Mouse (Mus musculus) embryonic facial prominence, embryonic 13.5 days (tissue): ENCODE measurements at regions not wholly inside any gene's neighbourhood (a gene's known extent, or its start where the extent isn't known, plus 50 kb on each side); places are given as distances from the start of the nearest gene placed in this dataset.

Experiments
- ATAC-seq: fragments of 200-750 bp; cut with Nextera tagmentation; 2 replicates; pipeline ENCODE4 v1.8.0; 2017; ENCODE audit warnings: low read depth; ENCODE audit not compliant: insufficient number of reproducible peaks, insufficient read depth, low FRiP score, low TSS enrichment
- H3K27ac ChIP-seq: fragments of 300-500 bp; sonication (generic); 2 replicates; pipeline ENCODE4 v1.5.1; 2015; ENCODE audit warnings: moderate library complexity, mild to moderate bottlenecking, inconsistent platforms
- H3K27me3 ChIP-seq: fragments of 300-500 bp; sonication (generic); 2 replicates; pipeline ENCODE4 v1.6.1; 2015; ENCODE audit warnings: mild to moderate bottlenecking, inconsistent platforms
- H3K36me3 ChIP-seq: fragments of 300-500 bp; sonication (generic); 2 replicates; pipeline ENCODE4 v1.6.1; 2015; ENCODE audit warnings: mild to moderate bottlenecking, inconsistent platforms
- H3K4me1 ChIP-seq: fragments of 300-500 bp; sonication (generic); 2 replicates; pipeline ENCODE4 v1.6.1; 2015; ENCODE audit warnings: inconsistent platforms
- H3K4me2 ChIP-seq: fragments of 300-500 bp; sonication (generic); 2 replicates; pipeline ENCODE4 v1.6.1; 2015; ENCODE audit warnings: moderate library complexity, mild to moderate bottlenecking, inconsistent platforms
- H3K4me3 ChIP-seq: fragments of 300-500 bp; sonication (generic); 2 replicates; pipeline ENCODE4 v1.5.1; 2015; ENCODE audit warnings: mild to moderate bottlenecking, inconsistent platforms
- H3K9ac ChIP-seq: fragments of 300-500 bp; sonication (generic); 2 replicates; pipeline ENCODE4 v1.6.1; 2015; ENCODE audit warnings: mild to moderate bottlenecking, inconsistent platforms
- H3K9me3 ChIP-seq: fragments of 300-500 bp; sonication (generic); 2 replicates; pipeline ENCODE4 v1.6.1; 2016; ENCODE audit warnings: inconsistent platforms
- WGBS: fragments of 180-500 bp; shearing (Covaris S2); methylation state at CpG from one replicate; pipeline ENCODE4 v1.1.7; 2015; ENCODE audit warnings: mixed read lengths; 5-methylcytosine and 5-hydroxymethylcytosine counted together

DNA sequence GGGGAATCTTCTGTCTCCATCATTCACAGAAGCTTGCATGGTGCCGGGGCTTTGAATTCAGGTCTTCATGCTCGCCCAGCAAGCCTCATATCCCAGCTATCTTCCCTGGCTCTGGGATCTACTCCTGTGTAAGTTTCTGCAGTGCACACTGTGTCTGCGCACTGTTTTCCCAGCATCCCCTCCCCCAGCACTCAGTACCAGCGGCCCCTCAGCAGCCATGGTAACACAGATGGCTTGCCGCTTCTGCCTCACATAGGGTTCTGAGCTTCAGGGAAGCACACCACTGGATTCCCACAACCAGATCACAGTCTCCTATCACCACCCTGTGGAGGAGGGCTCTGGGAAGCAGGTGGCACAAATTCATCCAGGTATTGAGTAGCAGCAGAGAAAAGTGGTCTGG, 187.7 kb downstream of the Sh3bp4 start:
- 61% methylated on average over 5 of the region's 5 CpGs for WGBS
- Histone ChIP-seq H3K4me2 (no peak overlapping the region), H3K9me3 (no peaks in the 10 kb centered on the region), H3K4me3 (no peak overlapping the region), H3K4me1 (no peaks in the 10 kb centered on the region), H3K36me3 (no peaks in the 10 kb centered on the region), H3K9ac (no peak overlapping the region), H3K27me3 (no peaks in the 10 kb centered on the region), H3K27ac (no peak overlapping the region)
- ATAC-seq: no peak

DNA sequence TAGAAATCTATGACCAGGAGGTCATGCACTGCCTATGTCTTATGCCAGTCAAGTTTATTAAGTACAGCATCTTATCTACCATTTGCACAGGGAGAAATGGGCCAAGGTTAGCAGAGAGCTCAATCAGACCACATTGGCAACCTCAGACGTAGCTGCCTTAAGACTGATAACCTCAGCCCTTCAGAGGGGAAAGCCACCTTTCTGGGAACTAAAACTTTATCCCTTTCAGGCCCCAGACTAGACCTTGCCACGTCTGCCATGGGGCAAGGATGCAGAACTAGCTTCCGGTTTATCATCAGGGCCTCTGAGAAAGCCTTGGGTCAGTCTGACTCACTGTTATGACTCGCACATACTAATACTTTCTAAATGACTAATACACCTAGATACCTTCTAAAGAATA, 188.8 kb upstream of the Agap1 start:
- no peaks in the 10 kb centered on the region for H3K9me3 ChIP-seq
- no peak overlapping the region for H3K27ac ChIP-seq
- no peak overlapping the region for H3K9ac ChIP-seq
- H3K4me1 ChIP-seq: peaks cover 15% of the 10 kb centered on the region; the same call in 1 of the 2 replicates
- H3K4me2 ChIP-seq: no peak overlapping the region
- no peaks in the 10 kb centered on the region for H3K36me3 ChIP-seq
- no peak for ATAC-seq
- no peak overlapping the region for H3K4me3 ChIP-seq
- WGBS: 81% methylated on average over 4 of the region's 4 CpGs
- H3K27me3 ChIP-seq: no peaks in the 10 kb centered on the region

DNA sequence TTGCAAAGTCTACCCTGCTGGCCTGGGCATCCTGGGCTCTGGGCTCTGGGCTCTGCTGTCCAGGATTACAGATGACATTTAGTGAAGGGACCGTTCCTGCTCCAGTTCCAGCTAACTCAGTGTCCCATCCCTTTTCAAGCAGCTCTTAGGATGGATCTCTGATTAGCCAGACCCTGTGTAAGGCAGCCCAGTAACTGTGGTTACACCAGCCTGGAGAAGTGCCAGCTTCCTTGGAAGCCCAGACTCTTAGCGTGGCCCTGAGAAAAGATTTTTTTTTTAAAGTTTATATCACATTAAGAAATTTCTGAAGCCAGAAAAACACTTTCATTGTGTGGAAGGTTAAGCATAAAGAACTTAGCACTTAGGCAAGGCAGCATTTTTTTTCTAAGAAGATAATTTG, 185.8 kb upstream of the Agap1 start:
- Histone ChIP-seq H3K27me3 (no peaks in the 10 kb centered on the region), H3K4me1 (peaks cover 15% of the 10 kb centered on the region; the same call in 1 of the 2 replicates), H3K36me3 (no peaks in the 10 kb centered on the region), H3K27ac (no peak overlapping the region), H3K4me2 (no peak overlapping the region), H3K4me3 (no peak overlapping the region), H3K9me3 (no peaks in the 10 kb centered on the region), H3K9ac (no peak overlapping the region)
- WGBS: 48% methylated on average over 2 of the region's 2 CpGs
- no peak for ATAC-seq

DNA sequence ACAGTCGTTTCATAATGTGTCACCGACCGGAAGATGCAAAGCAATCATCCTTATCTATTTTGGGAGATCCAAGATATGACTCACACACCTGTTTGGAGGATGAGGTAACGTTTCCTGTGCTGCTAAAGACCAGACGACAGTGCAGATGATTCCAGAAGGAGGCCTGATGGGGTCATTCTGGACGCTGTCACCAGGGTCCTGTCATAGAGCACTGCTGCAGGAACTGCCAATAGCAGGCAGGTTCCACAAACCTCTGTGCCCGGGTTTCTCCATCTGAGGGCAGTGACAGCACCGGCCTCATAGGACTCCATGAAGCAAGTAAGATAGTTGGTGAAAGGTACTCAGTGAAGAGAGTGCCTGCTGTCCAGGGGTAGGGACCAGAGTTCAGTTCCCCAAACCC, 182.9 kb upstream of the Agap1 start:
- H3K4me1 ChIP-seq: peaks cover 19% of the 10 kb centered on the region; the same call in 1 of the 2 replicates
- no peaks in the 10 kb centered on the region for H3K36me3 ChIP-seq
- no peak overlapping the region for H3K27ac ChIP-seq
- no peak for ATAC-seq
- H3K27me3 ChIP-seq: no peaks in the 10 kb centered on the region
- WGBS: 77% methylated on average over 8 of the region's 8 CpGs
- H3K9ac ChIP-seq: no peak overlapping the region
- no peaks in the 10 kb centered on the region for H3K9me3 ChIP-seq
- no peak overlapping the region for H3K4me2 ChIP-seq
- no peak overlapping the region for H3K4me3 ChIP-seq

DNA sequence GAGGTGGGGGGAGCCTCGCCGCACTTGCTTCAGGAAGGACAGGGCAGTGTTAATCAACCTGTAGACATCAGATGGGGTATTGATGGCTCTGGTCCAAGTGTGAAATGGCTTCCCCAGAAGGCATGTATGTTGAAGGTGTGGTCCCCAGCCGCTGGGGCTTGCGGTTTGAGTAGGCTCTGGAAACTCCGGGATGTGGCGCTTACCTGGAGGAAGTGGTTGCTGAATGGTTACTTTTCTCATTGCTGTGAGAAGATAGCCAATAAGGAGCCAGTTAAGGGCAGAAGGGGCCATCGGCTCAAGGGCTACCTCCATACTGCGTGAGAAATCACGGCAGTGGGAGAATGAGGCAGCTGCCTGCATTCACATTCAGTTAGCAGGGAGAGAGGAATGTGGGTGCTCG, 181.6 kb upstream of the Agap1 start:
- Histone ChIP-seq H3K36me3 (no peaks in the 10 kb centered on the region), H3K4me3 (no peak overlapping the region), H3K27ac (no peak overlapping the region), H3K9ac (no peak overlapping the region), H3K4me1 (peaks cover 19% of the 10 kb centered on the region; the same call in 1 of the 2 replicates), H3K4me2 (no peak overlapping the region), H3K27me3 (no peaks in the 10 kb centered on the region), H3K9me3 (no peaks in the 10 kb centered on the region)
- no peak for ATAC-seq
- 85% methylated on average over 10 of the region's 10 CpGs for WGBS

DNA sequence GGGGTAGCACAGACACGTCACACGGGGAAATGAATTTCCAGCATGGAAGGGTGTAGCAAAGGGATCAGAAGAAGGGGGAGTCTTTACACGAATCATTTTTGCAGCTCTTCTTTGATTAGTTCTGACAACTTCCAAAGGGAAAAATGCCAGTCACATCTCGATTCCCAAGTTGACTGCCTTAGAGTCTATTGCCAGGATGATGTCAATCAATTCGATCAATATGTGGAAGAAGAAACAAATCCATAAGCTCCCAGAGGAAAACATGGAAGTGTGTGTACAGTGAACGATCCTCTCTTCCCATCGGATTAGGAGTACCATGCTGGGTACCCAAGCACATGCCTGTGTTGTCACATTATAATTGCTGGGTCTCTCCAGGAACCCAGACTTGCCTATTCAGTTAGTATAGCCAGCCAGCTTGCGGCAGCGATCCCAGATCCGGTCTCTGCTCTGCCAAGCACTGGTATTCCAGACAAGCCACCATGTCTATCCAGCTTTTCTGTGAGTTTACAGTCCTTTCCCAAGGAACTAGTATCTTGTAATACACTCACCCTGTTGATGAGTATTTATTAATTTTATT, 180.7 kb upstream of the Agap1 start:
- H3K9me3 ChIP-seq: no peaks in the 10 kb centered on the region
- WGBS: 88% methylated on average over 10 of the region's 10 CpGs
- ATAC-seq: no peak

DNA sequence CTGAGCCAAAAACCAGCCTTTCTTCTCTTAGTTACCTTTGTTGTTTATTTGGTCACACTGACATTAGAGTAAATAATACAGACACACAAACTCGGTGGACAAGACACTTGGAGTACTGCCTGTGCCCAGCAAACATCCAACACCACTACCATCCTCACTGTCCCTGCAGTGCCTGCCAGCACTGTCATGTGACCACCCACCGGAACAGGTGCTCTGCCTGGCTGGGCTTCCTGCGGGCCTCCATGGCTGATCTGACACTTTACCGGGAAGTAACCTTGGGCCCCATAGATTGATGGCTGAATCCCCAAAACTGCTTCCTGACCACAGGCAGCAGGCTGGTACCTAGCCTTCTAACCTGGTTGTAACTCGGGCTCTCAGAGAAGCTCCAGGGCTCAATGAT, 175.2 kb upstream of the Agap1 start:
- Histone ChIP-seq H3K4me1 (0 out of 2 replicates have a peak, but pooled peaks cover 3% of the 10 kb centered on the region), H3K27ac (no peak overlapping the region), H3K9me3 (no peaks in the 10 kb centered on the region), H3K27me3 (no peaks in the 10 kb centered on the region), H3K4me2 (no peak overlapping the region), H3K4me3 (no peak overlapping the region), H3K36me3 (no peaks in the 10 kb centered on the region), H3K9ac (no peak overlapping the region)
- 81% methylated on average over 5 of the region's 5 CpGs for WGBS
- ATAC-seq: no peak

More for the DNA sequence above, 180.7 kb upstream of the Agap1 start:
- Histone ChIP-seq H3K27ac (no peak overlapping the region), H3K4me2 (no peak overlapping the region), H3K9ac (no peak overlapping the region), H3K36me3 (no peaks in the 10 kb centered on the region), H3K4me3 (no peak overlapping the region), H3K27me3 (no peaks in the 10 kb centered on the region), H3K4me1 (0 out of 2 replicates have a peak, but pooled peaks cover 12% of the 10 kb centered on the region)

DNA sequence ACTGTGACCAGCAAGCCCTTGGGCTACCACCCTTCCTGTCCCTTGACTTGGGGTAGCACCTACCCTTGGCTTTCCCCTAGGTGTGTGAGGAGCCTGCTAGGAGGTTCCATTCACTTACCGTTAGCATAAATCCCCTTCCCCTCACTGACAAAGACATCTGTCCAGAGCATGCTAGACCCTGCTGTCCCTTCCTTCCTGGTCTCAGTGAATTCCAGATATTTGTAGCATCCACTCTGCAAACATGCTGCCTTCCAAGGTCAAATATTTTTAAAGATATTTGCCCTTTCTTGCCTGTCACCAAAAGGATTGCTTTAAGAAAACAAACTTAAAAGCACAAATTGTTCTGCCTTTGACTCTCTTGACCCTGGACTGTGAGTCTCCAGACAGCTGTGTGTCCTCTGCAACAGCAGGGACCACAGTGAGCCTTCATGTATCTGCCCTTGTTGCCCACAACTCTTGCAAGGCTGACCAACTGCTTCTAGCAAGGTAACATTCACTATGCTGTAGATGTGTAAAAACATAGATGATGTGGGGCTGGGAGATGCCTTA, 173.4 kb upstream of the Agap1 start:
- Histone ChIP-seq H3K9ac (no peak overlapping the region), H3K4me2 (no peak overlapping the region), H3K4me3 (no peak overlapping the region), H3K36me3 (no peaks in the 10 kb centered on the region), H3K27ac (no peak overlapping the region), H3K4me1 (0 out of 2 replicates have a peak, but pooled peaks cover 3% of the 10 kb centered on the region), H3K27me3 (no peaks in the 10 kb centered on the region), H3K9me3 (no peaks in the 10 kb centered on the region)
- no peak for ATAC-seq
- WGBS: 77% methylated on average over 1 of the region's 1 CpGs

DNA sequence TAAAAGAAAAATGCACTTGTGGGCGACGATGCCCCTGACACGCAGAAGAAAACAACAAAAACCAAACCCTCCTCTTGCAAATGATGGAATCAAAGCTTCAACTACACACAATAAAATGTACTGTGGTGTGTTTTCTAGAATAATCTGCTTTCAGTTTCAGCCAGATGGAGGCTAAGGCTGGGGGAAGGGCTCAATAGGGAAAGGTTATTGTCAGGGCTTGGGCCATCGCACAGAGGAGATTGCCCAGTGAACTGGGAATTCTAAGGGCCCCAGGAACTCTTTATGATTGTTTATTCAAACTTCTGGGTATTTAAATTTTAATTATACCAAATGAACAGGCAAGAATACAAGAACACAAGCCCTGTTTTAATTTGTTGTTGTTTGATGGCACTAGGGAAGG, 169.6 kb upstream of the Agap1 start:
- no peak overlapping the region for H3K4me2 ChIP-seq
- no peaks in the 10 kb centered on the region for H3K27me3 ChIP-seq
- ATAC-seq: no peak
- no peaks in the 10 kb centered on the region for H3K36me3 ChIP-seq
- no peaks in the 10 kb centered on the region for H3K9me3 ChIP-seq
- H3K27ac ChIP-seq: no peak overlapping the region
- no peaks in the 10 kb centered on the region for H3K4me1 ChIP-seq
- WGBS: 74% methylated on average over 4 of the region's 4 CpGs
- no peak overlapping the region for H3K9ac ChIP-seq
- H3K4me3 ChIP-seq: no peak overlapping the region

DNA sequence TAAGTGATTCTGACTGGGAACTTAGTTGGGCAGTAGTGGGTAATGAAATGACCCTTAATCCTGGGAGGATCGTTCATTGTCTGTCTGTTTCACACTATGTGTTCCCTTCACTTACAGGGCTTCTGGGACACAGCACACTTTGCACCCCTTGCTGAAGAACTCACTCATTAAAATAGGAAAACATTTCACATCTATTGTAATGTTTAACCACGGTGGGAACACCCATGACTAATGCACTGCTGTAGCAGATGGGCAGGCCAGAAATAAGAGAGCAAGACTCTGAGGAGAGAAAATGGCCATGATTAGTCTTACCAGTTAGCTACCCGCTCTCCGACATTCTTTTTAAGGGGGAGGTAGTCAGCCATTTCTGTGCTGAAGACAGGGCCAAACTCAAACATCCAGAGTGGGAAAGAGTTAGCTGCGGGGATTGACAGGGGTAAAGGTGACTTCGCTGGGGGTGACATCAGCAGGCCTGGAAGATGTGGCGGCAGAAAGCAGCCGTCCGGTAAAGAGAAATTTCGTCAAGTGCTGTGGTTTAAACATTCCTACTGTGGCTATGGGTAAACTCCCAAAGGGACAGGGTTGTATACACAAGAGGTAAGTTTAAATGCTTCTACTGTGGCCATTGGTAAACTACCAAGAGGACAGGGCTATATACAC, 167.3 kb upstream of the Agap1 start:
- no peak overlapping the region for H3K4me3 ChIP-seq
- no peak overlapping the region for H3K27ac ChIP-seq
- H3K4me2 ChIP-seq: no peak overlapping the region
- 70% methylated on average over 10 of the region's 10 CpGs for WGBS
- no peak overlapping the region for H3K9ac ChIP-seq
- H3K27me3 ChIP-seq: no peaks in the 10 kb centered on the region
- no peaks in the 10 kb centered on the region for H3K9me3 ChIP-seq
- no peaks in the 10 kb centered on the region for H3K4me1 ChIP-seq
- no peaks in the 10 kb centered on the region for H3K36me3 ChIP-seq
- no peak for ATAC-seq

DNA sequence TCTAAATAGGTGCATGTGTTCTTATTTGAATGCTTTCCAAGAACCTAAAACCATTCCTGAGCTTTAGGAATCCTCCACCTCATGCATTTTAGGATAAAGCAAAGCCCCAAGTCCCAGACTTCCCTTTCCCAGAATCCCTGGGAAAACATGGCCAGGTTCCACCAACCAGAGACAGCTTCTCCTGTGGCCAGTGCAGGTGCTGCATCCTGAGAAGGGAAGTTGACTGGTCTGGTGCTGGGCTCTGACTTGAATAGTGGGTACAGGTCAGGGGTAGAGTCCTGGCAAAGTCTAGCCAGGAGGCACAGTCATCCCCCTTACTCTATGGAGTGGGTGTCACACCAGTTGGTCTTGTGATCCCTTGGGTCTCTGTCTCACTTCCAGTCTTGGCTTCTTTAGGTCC, 166.6 kb upstream of the Agap1 start:
- H3K27me3 ChIP-seq: no peaks in the 10 kb centered on the region
- H3K4me1 ChIP-seq: no peaks in the 10 kb centered on the region
- no peak overlapping the region for H3K4me3 ChIP-seq
- H3K9ac ChIP-seq: no peak overlapping the region
- H3K9me3 ChIP-seq: no peaks in the 10 kb centered on the region
- no peak overlapping the region for H3K27ac ChIP-seq
- no peak overlapping the region for H3K4me2 ChIP-seq
- no peak for ATAC-seq
- no peaks in the 10 kb centered on the region for H3K36me3 ChIP-seq

DNA sequence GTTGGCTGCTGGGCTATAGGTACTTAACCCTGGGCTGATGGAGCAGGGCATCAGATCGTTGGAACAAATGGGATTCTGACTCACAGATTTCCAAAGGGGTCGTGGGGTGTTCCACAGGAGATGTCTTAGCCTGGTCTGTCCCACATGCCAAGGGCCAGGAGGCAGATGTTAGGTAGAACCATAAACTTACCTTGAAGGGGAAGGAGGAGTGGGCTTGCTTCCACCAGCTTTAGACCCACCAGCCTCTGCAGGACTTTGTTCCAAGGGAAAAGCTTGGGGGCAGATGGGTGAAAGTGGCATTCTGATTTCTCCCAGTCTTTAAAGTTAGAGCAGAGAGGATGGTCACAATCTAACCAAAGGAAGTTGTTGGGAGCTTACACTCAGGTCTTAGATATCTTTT, 165.7 kb upstream of the Agap1 start:
- H3K9ac ChIP-seq: no peak overlapping the region
- H3K4me1 ChIP-seq: no peaks in the 10 kb centered on the region
- no peak for ATAC-seq
- H3K27me3 ChIP-seq: no peaks in the 10 kb centered on the region
- H3K36me3 ChIP-seq: no peaks in the 10 kb centered on the region
- H3K27ac ChIP-seq: no peak overlapping the region
- 76% methylated on average over 2 of the region's 2 CpGs for whole genome bisulfite sequencing
- no peaks in the 10 kb centered on the region for H3K9me3 ChIP-seq
- no peak overlapping the region for H3K4me3 ChIP-seq
- no peak overlapping the region for H3K4me2 ChIP-seq
